Mouse (Mus musculus) liver, adult 2 months (tissue): ENCODE results near the gene Esam. TPM values are rescaled to one million over a fixed set of nuclear protein-coding genes. Genes with fewer than 3 reads are reported as not detected.
A peak's percentile ranks its signal among the peaks of the same experiment; 100 is the strongest.

Experiments used
- DNase-seq: peaks from one replicate; pipeline ENCODE4 v3.0.0-alpha.2; 2011; ENCODE audit warnings: low read depth, low spot score; ENCODE audit errors: extremely low read depth
- H3K27ac ChIP-seq: fragments of 200-500 bp; replicated peaks from 2 replicates; pipeline ENCODE4 v1.5.1; 2012; ENCODE audit warnings: low read depth, mild to moderate bottlenecking, control low read depth, inconsistent platforms, low read length; ENCODE audit not compliant: insufficient read depth
- H3K27me3 ChIP-seq: fragments of 200-500 bp; 2 replicates; pipeline ENCODE4 v1.6.1; 2012; ENCODE audit warnings: mild to moderate bottlenecking, moderate library complexity, low read length, inconsistent platforms; ENCODE audit not compliant: control insufficient read depth, insufficient read depth
- H3K36me3 ChIP-seq: fragments of 200-500 bp; 2 replicates; pipeline ENCODE4 v1.6.1; 2012; ENCODE audit warnings: low read length, inconsistent platforms; ENCODE audit not compliant: control insufficient read depth, insufficient read depth
- H3K4me1 ChIP-seq: fragments of 200-500 bp; 2 replicates; pipeline ENCODE4 v1.6.1; 2011; ENCODE audit warnings: low read length; ENCODE audit not compliant: control insufficient read depth, insufficient read depth
- H3K4me3 ChIP-seq: fragments of 200-500 bp; 2 replicates; pipeline ENCODE4 v1.5.1; 2011; ENCODE audit warnings: low read depth, mild to moderate bottlenecking, control low read depth, low read length, moderate library complexity; ENCODE audit not compliant: insufficient read depth
- H3K79me2 ChIP-seq: fragments of 200-500 bp; 2 replicates; pipeline ENCODE4 v1.6.1; 2012; ENCODE audit warnings: inconsistent platforms, mild to moderate bottlenecking, low read length, moderate library complexity; ENCODE audit not compliant: control insufficient read depth, insufficient read depth
- H3K9ac ChIP-seq: fragments of 200-500 bp; 2 replicates; pipeline ENCODE4 v1.6.1; 2012; ENCODE audit warnings: low read depth, mild to moderate bottlenecking, control low read depth, inconsistent platforms, low read length
- CTCF ChIP-seq: fragments of 200-500 bp; IDR thresholded peaks from 2 replicates; pipeline ENCODE4 v1.5.1; 2011; ENCODE audit warnings: low read depth, low read length, control low read depth
- POLR2A ChIP-seq: fragments of 200-500 bp; IDR thresholded peaks from 2 replicates; pipeline ENCODE4 v1.6.1; 2011; ENCODE audit warnings: low read length, control low read depth; ENCODE audit not compliant: insufficient read depth; ENCODE audit errors: extremely low read depth
- WGBS: fragments of 180-500 bp; shearing (Covaris S2); methylation state at CpG from one replicate; pipeline ENCODE4 v1.1.7; 2018; 5-methylcytosine and 5-hydroxymethylcytosine counted together
- polyA plus RNA-seq: library from polyadenylated mRNA; depleted of rRNA; stranded (reverse); fragments of >200 nt; gene quantifications from 2 replicates; pipeline ENCODE4 v1.2.3, GENCODE M21; 2012; rRNA removed
- total RNA-seq: library from RNA; depleted of rRNA; stranded (reverse); fragments of >200 nt; gene quantifications from 2 replicates; pipeline ENCODE4 v1.2.3, GENCODE M21; 2014; rRNA removed

Gene Esam
- 7.7 and 13.5 TPM in 2 replicates for total RNA-seq
- 6.3 and 8.8 TPM in 2 replicates for polyA plus RNA-seq

- Histone ChIP-seq H3K79me2 (no peaks in the 10 kb centered on the region), H3K9ac (peak within 1 kb of the TSS; percentile 72), H3K4me3 (peak within 1 kb of the TSS; percentile 76), H3K36me3 (peaks cover 7% of the 10 kb centered on the region; the same call in 1 of the 2 replicates), H3K27me3 (no peaks in the 10 kb centered on the region), H3K27ac (peak within 1 kb of the TSS; percentile 90), H3K4me1 (peaks cover 4% of the 10 kb centered on the region; the same call in 1 of the 2 replicates)
- TF ChIP-seq CTCF = 0 out of 2 replicates have a peak, but pooled peaks have one; percentile 5
- peak; percentile 71; the same call in 1 of the 2 replicates for TF ChIP-seq POLR2A
- WGBS = 4% methylated on average over 41 of the region's 41 CpGs
- DNase-seq = peak; percentile 62
Observed at GRCm38 (mm10) chr9:37527396-37528224, at the start of gene Esam. Gene Esam, plus strand, starts transcription at chr9:37528078.

- H3K9ac ChIP-seq = no peak overlapping the region
- H3K4me1 ChIP-seq = peaks cover 6% of the 10 kb centered on the region
- no peak for DNase-seq
- H3K27ac ChIP-seq = no peak overlapping the region
- no peaks in the 10 kb centered on the region for H3K36me3 ChIP-seq
- 82% methylated on average over 5 of the region's 5 CpGs for WGBS
- H3K27me3 ChIP-seq = no peaks in the 10 kb centered on the region
- peaks cover 9% of the 10 kb centered on the region for H3K79me2 ChIP-seq
- no peak for TF ChIP-seq POLR2A
- no peak for TF ChIP-seq CTCF
- no peak overlapping the region for H3K4me3 ChIP-seq
Observed at GRCm38 (mm10) chr9:37485146-37485545, 42.7 kb upstream of the Esam start.

- H3K27me3 ChIP-seq = no peaks in the 10 kb centered on the region
- peaks cover 13% of the 10 kb centered on the region for H3K79me2 ChIP-seq
- DNase-seq = no peak
- no peak for TF ChIP-seq POLR2A
- TF ChIP-seq CTCF = no peak
- peaks cover 9% of the 10 kb centered on the region for H3K4me1 ChIP-seq
- whole genome bisulfite sequencing = 47% methylated on average over 4 of the region's 4 CpGs
- H3K9ac ChIP-seq = no peak overlapping the region
- H3K36me3 ChIP-seq = no peaks in the 10 kb centered on the region
- H3K27ac ChIP-seq = no peak overlapping the region; the same call in 1 of the 2 replicates
- H3K4me3 ChIP-seq = peak overlapping the region; percentile 93; the same call in 1 of the 2 replicates
Observed at GRCm38 (mm10) chr9:37488041-37488440, 39.8 kb upstream of the Esam start.

DNA sequence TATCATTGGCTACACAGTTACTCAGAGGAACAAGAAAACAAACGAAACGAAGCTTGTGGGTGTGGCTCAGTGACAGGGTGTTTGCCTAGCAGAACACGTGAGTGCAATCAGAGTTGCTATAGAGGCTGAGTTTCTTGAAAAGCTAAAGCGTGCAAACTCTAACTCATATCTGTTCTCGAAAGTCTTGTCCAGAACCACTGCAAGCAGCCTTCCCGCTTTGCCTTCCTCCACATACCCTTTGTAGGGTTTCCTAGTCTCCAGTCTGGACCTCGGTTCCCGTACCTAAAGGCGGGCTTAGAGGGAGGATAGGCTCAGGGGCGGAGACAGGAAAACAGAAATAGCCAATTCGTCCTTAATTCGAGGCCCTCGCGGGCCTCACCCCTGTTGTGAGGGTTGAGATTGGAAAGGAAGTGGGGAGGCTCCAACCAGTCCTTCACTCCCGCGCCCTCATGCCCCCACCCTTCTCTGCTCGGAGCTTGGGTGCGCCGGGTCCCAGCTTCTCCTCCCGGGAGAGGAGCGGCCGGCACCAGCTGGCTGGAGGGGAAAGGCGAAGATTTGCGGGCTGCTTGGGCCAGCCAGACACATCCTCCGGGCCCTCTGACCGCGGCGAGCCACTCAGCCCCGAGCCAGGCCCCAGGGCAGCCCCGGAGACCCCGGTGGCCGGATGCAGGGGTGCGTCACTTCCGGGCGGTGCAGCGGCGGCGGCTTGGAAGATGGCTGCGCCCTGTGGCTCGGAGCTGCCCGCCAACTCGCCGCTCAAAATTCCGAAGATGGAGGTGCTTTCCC is 39.1 kb upstream of the Esam start, which contains the start of gene Msantd2:
TSS of gene Msantd2 (plus strand) at position 709 of the 786 bp plus-strand sequence.
- no peak for TF ChIP-seq CTCF
- peak; percentile 51; the same call in 1 of the 2 replicates for TF ChIP-seq POLR2A
- H3K27ac ChIP-seq = peak within 1 kb of the TSS; percentile 96
- H3K36me3 ChIP-seq = no peaks in the 10 kb centered on the region
- WGBS = under 1% methylated on average over 44 of the region's 44 CpGs
- H3K4me1 ChIP-seq = peaks cover 9% of the 10 kb centered on the region
- H3K9ac ChIP-seq = peak within 1 kb of the TSS; percentile 91
- peak within 1 kb of the TSS; percentile 93 for H3K4me3 ChIP-seq
- H3K79me2 ChIP-seq = peaks cover 14% of the 10 kb centered on the region
- DNase-seq = peak; percentile 86
- H3K27me3 ChIP-seq = no peaks in the 10 kb centered on the region

DNA sequence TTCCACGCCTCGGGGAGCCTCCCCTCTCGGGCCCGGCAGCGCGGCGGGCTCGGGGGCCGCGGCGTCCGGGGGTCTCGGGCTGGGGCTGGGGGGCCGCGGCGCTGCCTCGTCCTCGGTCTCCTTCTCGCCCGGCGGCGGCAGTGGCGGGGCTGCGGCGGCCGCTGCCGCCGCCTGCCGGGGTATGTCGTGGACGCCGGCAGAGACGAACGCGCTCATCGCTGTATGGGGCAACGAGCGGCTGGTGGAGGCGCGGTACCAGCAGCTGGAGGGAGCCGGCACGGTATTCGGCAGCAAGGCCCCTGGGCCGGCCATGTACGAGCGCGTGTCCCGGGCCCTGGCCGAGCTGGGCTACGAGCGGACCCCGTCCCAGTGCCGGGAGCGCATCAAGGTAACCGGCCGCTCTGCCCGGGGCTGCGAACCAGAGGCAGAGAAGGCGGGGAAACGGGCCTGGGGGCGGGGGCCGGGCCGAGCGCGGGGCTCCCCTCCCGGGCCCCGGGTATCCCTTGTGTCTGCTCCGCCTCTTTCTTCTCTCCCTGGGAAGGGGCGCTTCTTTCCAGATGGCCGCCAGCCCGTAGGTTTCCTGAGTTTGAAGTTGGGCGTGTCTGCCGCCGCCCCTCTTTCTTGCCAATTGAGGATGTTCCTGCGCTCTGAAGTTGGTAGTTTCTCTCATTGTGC is 38.3 kb upstream of the Esam start:
- Histone ChIP-seq H3K9ac (peak overlapping the region; percentile 83), H3K4me1 (peaks cover 9% of the 10 kb centered on the region), H3K27me3 (no peaks in the 10 kb centered on the region), H3K27ac (no peak overlapping the region), H3K79me2 (peaks cover 16% of the 10 kb centered on the region), H3K36me3 (no peaks in the 10 kb centered on the region), H3K4me3 (peak overlapping the region; percentile 93)
- no peak for DNase-seq
- no peak for TF ChIP-seq CTCF
- no peak for TF ChIP-seq POLR2A
- WGBS = 2% methylated on average over 72 of the region's 75 CpGs
